Mouse (Mus musculus) kidney, embryonic 14.5 days (tissue): ENCODE results near the gene Hic2. TPM values are rescaled to one million over a fixed set of nuclear protein-coding genes. Genes with fewer than 3 reads are reported as not detected.

Experiments used
- ATAC-seq: fragments of 200-750 bp; cut with Nextera tagmentation; 2 replicates; pipeline ENCODE4 v1.8.0; 2017; ENCODE audit warnings: moderate number of reproducible peaks, mild to moderate bottlenecking, moderate TSS enrichment, moderate library complexity; ENCODE audit not compliant: low FRiP score, low TSS enrichment
- H3K27ac ChIP-seq: fragments of 300-500 bp; sonication (generic); 2 replicates; pipeline ENCODE4 v1.5.1; 2014; ENCODE audit warnings: low read depth, mild to moderate bottlenecking, low read length, moderate library complexity, mixed read lengths
- H3K27me3 ChIP-seq: fragments of 300-500 bp; sonication (generic); 2 replicates; pipeline ENCODE4 v1.6.1; 2014; ENCODE audit warnings: mild to moderate bottlenecking, low read length; ENCODE audit not compliant: control insufficient read depth, insufficient read depth
- H3K36me3 ChIP-seq: fragments of 300-500 bp; sonication (generic); 2 replicates; pipeline ENCODE4 v1.6.1; 2014; ENCODE audit warnings: low read length, mixed read lengths; ENCODE audit not compliant: control insufficient read depth, insufficient read depth
- H3K4me1 ChIP-seq: fragments of 300-500 bp; sonication (generic); 2 replicates; pipeline ENCODE4 v1.6.1; 2014; ENCODE audit warnings: low read length, mixed read lengths; ENCODE audit not compliant: control insufficient read depth, insufficient read depth
- H3K4me2 ChIP-seq: fragments of 300-500 bp; sonication (generic); replicated peaks from 2 replicates; pipeline ENCODE4 v1.6.1; 2014; ENCODE audit warnings: low read depth, mild to moderate bottlenecking, low read length
- H3K4me3 ChIP-seq: fragments of 300-500 bp; sonication (generic); 2 replicates; pipeline ENCODE4 v1.5.1; 2014; ENCODE audit warnings: mild to moderate bottlenecking, low read length
- H3K9ac ChIP-seq: fragments of 300-500 bp; sonication (generic); 2 replicates; pipeline ENCODE4 v1.6.1; 2014; ENCODE audit warnings: low read depth, mild to moderate bottlenecking, low read length, moderate library complexity
- H3K9me3 ChIP-seq: fragments of 300-500 bp; sonication (generic); 2 replicates; pipeline ENCODE4 v1.6.1; 2016; ENCODE audit warnings: low read length; ENCODE audit not compliant: control insufficient read depth
- WGBS: fragments of 180-500 bp; shearing (Covaris S2); extraction: QIAGEN DNeasy Blood & Tissue Kit; methylation state at CpG from one replicate; pipeline ENCODE4 v1.1.7; 2014; 5-methylcytosine and 5-hydroxymethylcytosine counted together
- polyA plus RNA-seq: library from polyadenylated mRNA; unstranded; fragments of >200 nt; fragmentation: Nextera tagmentation; extraction: Ambion mirVana; gene quantifications from 2 replicates; pipeline ENCODE4 v1.2.1, GENCODE M21; 2014

The Hic2 gene
- polyA plus RNA-seq, 1 experiment from 2014 or later = 4.3 TPM

DNA sequence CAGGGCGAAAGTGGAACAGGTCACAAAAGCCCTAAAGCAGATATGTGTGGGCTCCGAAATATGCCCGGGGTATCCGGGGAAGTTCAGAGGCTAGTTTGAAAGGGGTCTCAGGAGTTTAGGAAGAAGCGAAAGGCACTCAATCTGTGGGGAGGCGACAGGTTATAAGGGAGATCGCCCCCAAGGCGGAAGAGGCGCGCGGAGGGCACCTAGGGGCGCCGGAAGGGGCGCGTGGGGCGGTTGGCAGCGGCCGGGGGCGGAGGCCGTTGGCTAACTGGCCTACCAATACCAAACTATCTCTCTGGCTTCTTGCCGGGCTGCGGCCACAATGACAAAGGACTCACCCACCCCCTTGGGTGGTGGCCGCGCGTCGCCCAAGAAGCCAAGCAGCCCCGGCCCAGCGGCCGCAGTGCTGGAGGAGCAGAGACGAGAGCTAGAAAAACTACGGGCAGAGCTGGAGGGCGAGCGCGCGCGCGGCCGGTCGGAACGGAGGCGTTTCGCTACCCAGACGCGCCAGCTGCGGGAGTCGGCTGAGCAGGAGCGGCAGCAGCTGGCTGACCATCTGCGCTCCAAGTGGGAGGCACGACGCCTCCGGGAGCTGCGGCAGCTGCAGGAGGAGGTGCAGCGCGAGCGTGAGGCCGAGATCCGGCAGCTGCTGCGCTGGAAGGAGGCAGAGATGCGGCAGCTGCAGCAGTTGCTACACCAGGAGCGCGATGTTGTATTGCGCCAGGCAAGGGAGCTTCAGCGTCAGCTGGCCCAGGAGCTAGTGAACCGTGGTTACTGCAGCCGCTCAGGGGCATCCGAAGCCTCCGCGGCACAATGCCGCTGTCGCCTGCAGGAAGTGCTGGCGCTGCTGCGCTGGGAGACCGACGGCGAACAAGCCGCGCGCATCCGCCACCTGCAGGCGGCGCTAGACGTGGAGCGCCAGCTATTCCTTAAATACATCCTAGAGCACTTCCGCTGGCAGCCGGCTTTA, 24.7 kb upstream of the Hic2 start, which contains the start of gene Rimbp3:
Rimbp3 (plus strand) TSS at position 215 of the 973 bp plus-strand sequence.
- no peaks in the 10 kb centered on the region for H3K36me3 ChIP-seq
- H3K9ac ChIP-seq = peak within 1 kb of the TSS; percentile 55
- H3K27ac ChIP-seq = no peak within 1 kb of the TSS
- H3K9me3 ChIP-seq = no peaks in the 10 kb centered on the region
- peak; percentile 82 for ATAC-seq
- H3K4me3 ChIP-seq = peak within 1 kb of the TSS; percentile 47
- WGBS = under 1% methylated on average over 85 of the region's 85 CpGs
- H3K27me3 ChIP-seq = peaks cover 7% of the 10 kb centered on the region
- peak within 1 kb of the TSS; percentile 93 for H3K4me2 ChIP-seq
- H3K4me1 ChIP-seq = peaks cover 14% of the 10 kb centered on the region

DNA sequence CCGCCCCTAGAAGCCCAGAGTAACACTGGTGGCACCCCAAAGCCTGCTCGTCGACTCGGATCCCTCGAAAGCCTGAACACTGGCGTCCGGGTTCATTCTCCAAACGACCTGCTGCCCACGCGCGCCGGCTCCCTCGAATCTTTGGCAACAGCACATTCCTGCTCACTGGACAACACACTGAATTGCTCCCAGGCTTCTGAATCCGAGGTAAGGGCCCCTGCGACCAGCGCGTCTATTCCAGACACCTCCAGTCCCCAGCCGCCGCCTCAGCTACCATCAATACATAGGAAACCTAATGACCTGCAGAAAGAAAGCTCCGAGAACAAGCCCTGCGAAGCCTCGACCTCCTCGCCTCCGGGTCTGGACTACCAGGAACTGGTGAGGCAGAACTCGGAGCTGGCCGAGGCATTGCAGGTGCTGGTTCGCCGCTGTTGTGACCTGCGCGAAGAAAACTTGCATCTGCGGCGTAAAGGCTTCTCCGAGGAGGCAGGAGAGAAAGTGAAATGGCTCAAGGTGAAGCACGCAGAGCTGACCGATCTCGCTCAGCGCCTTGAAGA, 23.9 kb upstream of the Hic2 start:
- Histone ChIP-seq H3K9ac (peak overlapping the region; percentile 55; the same call in 1 of the 2 replicates), H3K27me3 (peaks cover 7% of the 10 kb centered on the region), H3K36me3 (no peaks in the 10 kb centered on the region), H3K4me1 (peaks cover 14% of the 10 kb centered on the region), H3K9me3 (no peaks in the 10 kb centered on the region), H3K4me2 (peak overlapping the region; percentile 93), H3K27ac (no peak overlapping the region), H3K4me3 (peak overlapping the region; percentile 47)
- WGBS = 2% methylated on average over 37 of the region's 37 CpGs
- peak; percentile 32 for ATAC-seq

DNA sequence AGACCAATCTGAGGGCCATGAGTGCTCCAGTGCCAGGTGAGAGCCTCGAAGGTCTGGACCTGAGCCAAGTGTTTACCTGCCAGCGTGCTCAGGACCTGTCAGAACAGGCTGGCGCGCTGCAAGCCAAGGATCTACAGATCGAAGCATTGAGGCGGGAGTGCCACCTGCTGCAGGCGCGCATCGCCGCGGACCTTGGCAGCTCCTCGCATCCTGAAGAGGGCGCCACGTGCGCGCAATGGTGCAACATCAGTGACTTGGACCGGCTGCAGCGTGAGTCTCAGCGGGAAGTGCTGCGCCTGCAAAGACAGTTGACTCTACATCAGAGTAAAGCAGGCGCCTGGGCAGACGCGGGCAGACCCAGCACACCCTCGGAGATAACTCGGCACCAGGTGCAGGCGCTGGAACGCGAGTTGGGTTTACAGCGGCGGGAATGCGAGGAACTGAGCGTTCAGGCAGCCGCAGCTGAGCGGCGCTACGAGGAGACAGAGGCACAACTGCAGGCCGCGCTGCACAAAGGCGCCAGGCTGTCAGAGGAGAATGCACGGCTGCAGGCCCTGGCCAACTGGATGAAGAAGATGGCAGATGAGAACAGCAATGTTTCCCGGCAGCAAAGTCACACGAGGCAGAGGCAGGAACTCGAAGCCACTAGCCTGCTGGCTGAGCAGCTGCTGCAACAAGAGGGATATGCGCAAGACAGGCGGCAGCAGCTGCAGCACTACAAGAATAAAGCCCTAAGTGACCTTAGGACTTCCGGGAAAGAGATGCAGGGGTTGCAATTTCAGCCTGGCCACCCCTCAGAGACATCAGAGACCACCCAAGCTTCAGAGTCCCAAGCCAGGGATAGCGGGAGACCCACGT, 23.2 kb upstream of the Hic2 start:
- Histone ChIP-seq H3K9me3 (no peaks in the 10 kb centered on the region), H3K27ac (no peak overlapping the region), H3K36me3 (no peaks in the 10 kb centered on the region), H3K4me1 (peaks cover 14% of the 10 kb centered on the region), H3K9ac (peak overlapping the region; percentile 55), H3K4me3 (peak overlapping the region; percentile 47), H3K27me3 (peaks cover 7% of the 10 kb centered on the region), H3K4me2 (peak overlapping the region; percentile 93)
- peak; percentile 78 for ATAC-seq
- WGBS = 7% methylated on average over 48 of the region's 48 CpGs

DNA sequence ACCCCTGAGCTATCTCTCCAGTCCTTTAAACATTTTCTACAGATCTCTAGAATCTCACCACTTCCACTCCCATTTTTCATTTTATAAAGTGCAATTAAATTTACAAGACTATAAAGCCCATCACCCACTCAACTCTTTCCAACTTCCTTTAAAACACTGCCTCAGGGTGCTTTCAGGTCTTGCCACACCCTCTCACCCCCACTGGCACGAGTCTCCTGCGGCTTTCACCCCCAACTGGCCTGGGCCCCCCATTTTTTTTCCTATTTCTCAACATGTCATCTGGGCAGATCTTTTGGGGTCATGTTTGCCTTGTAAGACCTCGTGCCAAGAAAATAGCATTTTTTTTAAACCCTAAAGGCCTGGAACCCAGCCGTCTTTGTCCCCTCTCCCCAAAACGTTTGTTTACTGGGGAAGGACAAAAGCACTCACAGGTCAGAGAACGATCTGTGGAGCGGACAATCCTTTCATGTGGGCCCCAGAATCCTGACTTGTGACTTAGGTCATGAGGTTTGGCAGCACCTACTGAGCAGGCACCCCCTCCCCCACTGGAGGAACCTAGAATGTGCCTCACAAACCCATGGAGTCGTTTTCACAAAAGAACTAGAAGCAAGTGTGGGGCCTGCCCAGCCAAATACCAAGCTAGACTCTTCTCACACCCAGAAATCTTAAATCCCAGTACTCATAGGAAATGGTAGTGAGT, 16.3 kb upstream of the Hic2 start:
- Histone ChIP-seq H3K9ac (no peak overlapping the region), H3K9me3 (no peaks in the 10 kb centered on the region), H3K27ac (no peak overlapping the region), H3K36me3 (no peaks in the 10 kb centered on the region), H3K4me1 (no peaks in the 10 kb centered on the region), H3K4me3 (no peak overlapping the region), H3K27me3 (no peaks in the 10 kb centered on the region), H3K4me2 (no peak overlapping the region)
- WGBS = 55% methylated on average over 8 of the region's 8 CpGs
- no peak for ATAC-seq

DNA sequence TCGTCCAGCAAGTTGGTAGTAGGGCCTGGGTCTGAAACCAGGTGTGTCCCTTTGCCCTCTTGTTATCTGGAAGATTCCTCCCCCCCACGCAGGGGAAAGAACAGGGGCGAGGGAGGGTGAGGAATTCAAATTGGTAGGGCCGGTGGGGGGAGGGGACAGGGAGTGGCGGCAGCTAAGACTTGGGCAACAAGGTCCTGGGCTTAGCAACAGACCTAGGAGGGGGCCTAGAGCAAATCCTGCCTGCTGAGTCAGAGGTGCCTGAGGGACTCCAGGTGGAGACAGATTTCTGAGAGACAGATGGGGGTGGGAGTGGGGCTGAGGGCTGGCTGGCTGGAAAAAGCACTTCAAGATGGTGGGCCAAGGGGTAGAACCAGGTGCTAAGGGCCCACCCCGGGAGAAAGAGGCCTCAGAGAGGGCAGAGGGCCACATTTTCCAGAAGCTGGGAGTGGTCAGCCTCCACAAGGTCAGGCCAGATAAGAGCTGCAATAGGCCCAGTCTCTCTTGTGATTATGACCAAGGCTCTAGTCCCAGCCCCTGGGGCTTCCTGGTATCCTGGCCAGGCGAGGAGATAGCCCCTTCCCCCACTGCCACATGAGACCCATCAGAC, 13.1 kb upstream of the Hic2 start:
- Histone ChIP-seq H3K9me3 (no peaks in the 10 kb centered on the region), H3K27me3 (no peaks in the 10 kb centered on the region), H3K9ac (no peak overlapping the region), H3K36me3 (no peaks in the 10 kb centered on the region), H3K4me3 (no peak overlapping the region), H3K4me2 (no peak overlapping the region), H3K27ac (no peak overlapping the region), H3K4me1 (no peaks in the 10 kb centered on the region)
- no peak for ATAC-seq
- WGBS = 43% methylated on average over 7 of the region's 7 CpGs

DNA sequence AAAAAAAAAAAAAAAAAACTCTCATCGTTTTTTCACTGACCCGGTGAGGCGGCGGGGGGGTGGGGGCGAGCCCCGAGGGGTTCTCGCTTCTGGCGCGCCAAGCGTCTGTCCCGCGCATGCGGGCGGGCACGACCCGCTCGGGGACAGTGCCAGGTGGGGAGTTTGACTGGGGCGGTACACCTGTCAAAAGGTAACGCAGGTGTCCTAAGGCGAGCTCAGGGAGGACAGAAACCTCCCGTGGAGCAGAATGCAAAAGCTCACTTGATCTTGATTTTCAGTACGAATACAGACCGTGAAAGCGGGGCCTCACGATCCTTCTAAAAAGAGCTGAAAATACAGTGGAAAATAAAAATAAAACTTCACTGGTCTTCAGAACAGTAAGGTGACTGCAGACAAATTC, 11.2 kb upstream of the Hic2 start:
- peak; percentile 100 for ATAC-seq
- no peak overlapping the region for H3K9ac ChIP-seq
- H3K4me2 ChIP-seq = no peak overlapping the region
- H3K27ac ChIP-seq = no peak overlapping the region
- no peaks in the 10 kb centered on the region for H3K36me3 ChIP-seq
- 36% methylated on average over 25 of the region's 25 CpGs for whole genome bisulfite sequencing
- H3K4me1 ChIP-seq = no peaks in the 10 kb centered on the region
- no peak overlapping the region for H3K4me3 ChIP-seq
- H3K9me3 ChIP-seq = no peaks in the 10 kb centered on the region
- no peaks in the 10 kb centered on the region for H3K27me3 ChIP-seq

DNA sequence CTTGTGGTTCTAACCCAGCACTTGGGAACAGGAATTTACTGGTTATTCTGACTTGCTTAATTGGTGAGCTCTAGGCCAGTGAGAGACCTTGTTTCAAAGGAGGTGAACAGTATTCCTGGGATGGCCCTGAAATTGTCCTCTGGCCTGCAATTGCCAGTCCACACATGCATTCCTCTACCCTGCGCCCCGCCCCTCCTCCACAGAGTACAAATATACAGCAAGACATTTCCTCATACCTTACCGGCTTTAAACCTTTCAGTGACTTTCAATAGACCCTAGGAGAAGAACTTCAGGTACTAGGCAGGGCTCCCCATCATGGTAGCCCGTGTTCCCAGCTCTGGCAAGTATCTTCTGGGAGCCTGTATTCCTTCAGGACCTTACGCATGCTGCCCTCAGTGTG, 7.8 kb upstream of the Hic2 start:
- no peak overlapping the region for H3K4me3 ChIP-seq
- no peak overlapping the region for H3K9ac ChIP-seq
- no peak for ATAC-seq
- H3K27me3 ChIP-seq = no peaks in the 10 kb centered on the region
- no peak overlapping the region for H3K4me2 ChIP-seq
- H3K4me1 ChIP-seq = no peaks in the 10 kb centered on the region
- no peak overlapping the region for H3K27ac ChIP-seq
- WGBS = 87% methylated on average over 5 of the region's 5 CpGs
- H3K9me3 ChIP-seq = no peaks in the 10 kb centered on the region
- H3K36me3 ChIP-seq = no peaks in the 10 kb centered on the region

DNA sequence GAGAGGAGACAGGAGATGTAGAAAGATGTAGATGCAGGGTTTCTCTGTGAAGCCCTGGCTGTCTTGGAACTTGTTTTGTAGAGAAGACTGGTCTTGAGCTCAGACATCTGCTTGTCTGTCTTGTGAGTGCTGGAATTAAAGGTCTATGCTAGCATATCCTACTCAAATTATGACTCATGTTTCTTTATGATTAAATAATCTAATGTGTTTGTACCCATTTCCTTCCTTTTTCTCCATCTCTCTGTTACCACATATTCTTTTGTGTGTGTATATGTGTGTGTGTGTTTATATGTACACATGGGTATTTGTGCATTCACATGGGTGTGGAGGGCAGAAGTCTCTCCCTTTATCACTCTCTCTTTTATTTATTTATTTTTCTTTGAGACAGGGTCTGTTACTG, 6.9 kb upstream of the Hic2 start:
- H3K27ac ChIP-seq = no peak overlapping the region
- ATAC-seq = no peak
- H3K9ac ChIP-seq = no peak overlapping the region
- no peaks in the 10 kb centered on the region for H3K27me3 ChIP-seq
- H3K36me3 ChIP-seq = no peaks in the 10 kb centered on the region
- H3K4me2 ChIP-seq = no peak overlapping the region
- H3K4me3 ChIP-seq = no peak overlapping the region
- no peaks in the 10 kb centered on the region for H3K9me3 ChIP-seq
- no peaks in the 10 kb centered on the region for H3K4me1 ChIP-seq
